Mouse (Mus musculus): Measurements from ENCODE around the gene Gm13289. TPM values are rescaled to one million over a fixed set of nuclear protein-coding genes. Genes with fewer than 3 reads are reported as not detected.
"Not testable (repeated sequence)": the region's sequence is repeated elsewhere in the genome, so short reads cannot be mapped to it uniquely, and the experiment has no call there.

Gm13289 gene
- polyA plus RNA-seq (2014; fragmentation: Nextera tagmentation; extraction: Ambion mirVana): not detected in 2 replicates

DNA sequence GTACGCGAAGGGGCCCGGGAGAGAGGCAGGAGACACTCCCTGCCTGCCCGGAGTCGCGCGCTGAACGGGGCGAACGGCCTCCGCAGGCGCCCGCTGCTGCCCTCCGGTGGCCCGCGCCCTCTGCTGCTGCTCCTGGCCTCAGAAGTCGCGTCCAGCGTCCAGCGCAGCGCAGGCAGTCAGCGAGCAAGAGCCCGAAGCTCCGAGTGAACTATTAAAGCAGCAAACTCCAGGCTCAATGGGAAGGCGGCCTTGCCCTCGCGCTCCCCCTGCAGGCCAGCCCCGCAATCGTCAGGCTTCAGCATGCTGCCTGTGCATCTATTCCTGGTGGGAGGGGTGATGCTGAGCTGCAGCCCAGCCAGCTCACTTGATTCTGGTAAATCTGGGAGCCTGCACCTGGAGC, at the start of gene Gm13289:
TSS of gene Gm13289 (plus strand) at position 301 of the 400 bp plus-strand sequence.
- H3K4me3 ChIP-seq (ENCODE audit: low read depth, low read length); H3K27ac ChIP-seq (replicated peaks; ENCODE audit: low read depth, low read length); H3K4me1 ChIP-seq (ENCODE audit: control insufficient read depth, insufficient read depth, low read length); H3K36me3 ChIP-seq (ENCODE audit: control insufficient read depth, insufficient read depth, low read length); H3K9ac ChIP-seq (ENCODE audit: low read depth, low read length); H3K9me3 ChIP-seq (ENCODE audit: control insufficient read depth, low read length); DNase-seq (ENCODE audit: low spot score); H3K4me2 ChIP-seq (ENCODE audit: low read depth, low read length); H3K27me3 ChIP-seq (replicated peaks; ENCODE audit: control insufficient read depth, insufficient read depth, low read length); ATAC-seq (ENCODE audit: low read depth): not testable (repeated sequence)
- WGBS: no CpG with 5 or more reads among the region's 29 CpGs

DNA sequence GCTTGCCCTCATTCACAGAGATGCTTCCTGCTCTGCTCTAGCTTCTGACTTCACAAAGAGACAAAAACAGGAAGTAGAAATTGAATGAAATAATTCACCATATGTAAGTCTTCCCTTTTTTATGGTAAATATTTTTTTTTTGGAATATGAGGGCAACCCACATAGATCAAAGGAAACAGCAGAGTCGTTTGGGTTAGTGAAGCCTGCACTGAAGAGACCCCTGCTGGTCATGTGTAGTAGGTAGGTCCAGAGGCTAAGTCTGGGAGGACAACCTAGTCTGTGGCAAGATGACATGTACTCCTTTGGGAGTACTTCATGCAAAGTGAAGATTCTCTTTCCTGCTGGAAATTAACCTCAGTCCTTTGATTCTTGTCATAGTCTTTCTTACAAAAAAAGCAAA, 49.4 kb upstream of the Gm13289 start:
- H3K4me1 ChIP-seq (ENCODE audit: control insufficient read depth, insufficient read depth, low read length): no peaks in the 10 kb centered on the region
- ATAC-seq (ENCODE audit: low read depth) (no peak), DNase-seq (ENCODE audit: low spot score) (no peak)
- H3K36me3 ChIP-seq (ENCODE audit: control insufficient read depth, insufficient read depth, low read length): no peaks in the 10 kb centered on the region
- H3K9me3 ChIP-seq (ENCODE audit: control insufficient read depth, low read length): no peaks in the 10 kb centered on the region
- H3K27ac ChIP-seq (replicated peaks; ENCODE audit: low read depth, low read length): no peak overlapping the region
- no peak overlapping the region for H3K4me3 ChIP-seq (ENCODE audit: low read depth, low read length)
- no peak overlapping the region for H3K9ac ChIP-seq (ENCODE audit: low read depth, low read length)
- no peaks in the 10 kb centered on the region for H3K27me3 ChIP-seq (replicated peaks; ENCODE audit: control insufficient read depth, insufficient read depth, low read length)
- 0% methylated on average over 1 of the region's 1 CpGs for WGBS
- H3K4me2 ChIP-seq (ENCODE audit: low read depth, low read length): no peak overlapping the region

DNA sequence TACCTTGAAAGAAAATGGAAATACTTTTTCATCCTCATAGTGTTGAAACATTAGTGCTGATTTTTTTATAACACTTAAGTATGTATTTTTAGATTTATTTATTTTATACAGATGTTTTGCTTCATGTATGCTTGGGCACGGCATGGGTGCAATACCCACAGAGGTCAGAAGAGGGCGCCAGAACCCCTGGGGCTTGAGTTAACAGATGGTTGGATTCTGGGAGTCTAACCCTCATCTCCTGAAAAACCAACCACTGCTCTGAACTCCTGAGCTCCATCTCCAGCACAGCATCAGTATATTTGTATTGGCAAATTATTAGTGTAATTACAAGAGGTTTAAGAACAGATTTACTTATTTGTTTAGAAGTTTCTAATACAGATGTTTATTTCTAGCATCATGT, 38.2 kb upstream of the Gm13289 start:
- Histone ChIP-seq H3K27ac (replicated peaks; ENCODE audit: low read depth, low read length) (no peak overlapping the region), H3K4me1 (ENCODE audit: control insufficient read depth, insufficient read depth, low read length) (no peaks in the 10 kb centered on the region), H3K4me2 (ENCODE audit: low read depth, low read length) (no peak overlapping the region), H3K4me3 (ENCODE audit: low read depth, low read length) (no peak overlapping the region), H3K9me3 (ENCODE audit: control insufficient read depth, low read length) (no peaks in the 10 kb centered on the region), H3K36me3 (ENCODE audit: control insufficient read depth, insufficient read depth, low read length) (no peaks in the 10 kb centered on the region), H3K27me3 (replicated peaks; ENCODE audit: control insufficient read depth, insufficient read depth, low read length) (no peaks in the 10 kb centered on the region), H3K9ac (ENCODE audit: low read depth, low read length) (no peak overlapping the region)
- DNase-seq (ENCODE audit: low spot score): no peak
- WGBS: 0% methylated on average over 2 of the region's 2 CpGs
- no peak for ATAC-seq (ENCODE audit: low read depth)

DNA sequence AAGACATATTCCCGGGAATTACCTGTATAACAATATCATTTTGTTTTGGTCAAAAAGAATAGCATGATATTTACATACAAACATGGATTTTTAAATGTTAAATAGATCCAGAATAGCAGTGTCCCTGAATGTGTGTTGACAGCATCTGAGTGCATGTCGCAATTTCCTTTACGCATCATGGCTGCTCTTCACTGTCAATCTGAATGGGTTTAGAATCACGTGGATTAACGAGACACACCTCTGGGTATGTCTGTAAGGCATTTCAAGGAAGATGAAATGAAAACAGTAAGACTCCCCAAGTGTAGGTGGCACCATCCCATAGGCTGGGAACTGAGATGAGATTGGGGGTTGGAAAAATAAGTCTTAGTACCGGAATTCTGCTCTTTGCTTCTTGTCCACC, 37.7 kb upstream of the Gm13289 start:
- DNase-seq (ENCODE audit: low spot score) (no peak), ATAC-seq (ENCODE audit: low read depth) (no peak)
- Histone ChIP-seq H3K4me3 (ENCODE audit: low read depth, low read length) (no peak overlapping the region), H3K9ac (ENCODE audit: low read depth, low read length) (no peak overlapping the region), H3K36me3 (ENCODE audit: control insufficient read depth, insufficient read depth, low read length) (no peaks in the 10 kb centered on the region), H3K4me2 (ENCODE audit: low read depth, low read length) (no peak overlapping the region), H3K27ac (replicated peaks; ENCODE audit: low read depth, low read length) (no peak overlapping the region), H3K4me1 (ENCODE audit: control insufficient read depth, insufficient read depth, low read length) (no peaks in the 10 kb centered on the region), H3K9me3 (ENCODE audit: control insufficient read depth, low read length) (no peaks in the 10 kb centered on the region), H3K27me3 (replicated peaks; ENCODE audit: control insufficient read depth, insufficient read depth, low read length) (no peaks in the 10 kb centered on the region)
- WGBS: 87% methylated on average over 6 of the region's 6 CpGs

DNA sequence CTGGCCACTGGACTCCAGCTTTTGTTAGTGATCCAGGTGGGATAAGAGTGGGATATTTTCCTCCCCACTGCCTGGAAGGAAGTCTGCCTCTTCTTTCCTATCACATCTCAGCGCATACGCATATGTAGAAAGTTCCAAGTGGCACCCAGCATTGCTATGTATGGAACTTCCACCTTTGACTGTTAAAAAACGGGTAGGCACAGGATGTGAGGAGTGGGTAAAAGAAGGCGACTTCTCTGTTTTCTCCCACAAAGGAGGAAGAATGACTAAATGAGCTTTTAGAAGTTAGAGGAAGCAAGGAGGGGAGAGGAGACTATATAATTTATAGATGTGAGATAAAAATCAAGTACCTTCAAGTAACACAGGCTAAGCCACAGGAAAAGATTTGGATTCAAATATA, 35.3 kb upstream of the Gm13289 start:
- H3K4me1 ChIP-seq (ENCODE audit: control insufficient read depth, insufficient read depth, low read length): no peaks in the 10 kb centered on the region

DNA sequence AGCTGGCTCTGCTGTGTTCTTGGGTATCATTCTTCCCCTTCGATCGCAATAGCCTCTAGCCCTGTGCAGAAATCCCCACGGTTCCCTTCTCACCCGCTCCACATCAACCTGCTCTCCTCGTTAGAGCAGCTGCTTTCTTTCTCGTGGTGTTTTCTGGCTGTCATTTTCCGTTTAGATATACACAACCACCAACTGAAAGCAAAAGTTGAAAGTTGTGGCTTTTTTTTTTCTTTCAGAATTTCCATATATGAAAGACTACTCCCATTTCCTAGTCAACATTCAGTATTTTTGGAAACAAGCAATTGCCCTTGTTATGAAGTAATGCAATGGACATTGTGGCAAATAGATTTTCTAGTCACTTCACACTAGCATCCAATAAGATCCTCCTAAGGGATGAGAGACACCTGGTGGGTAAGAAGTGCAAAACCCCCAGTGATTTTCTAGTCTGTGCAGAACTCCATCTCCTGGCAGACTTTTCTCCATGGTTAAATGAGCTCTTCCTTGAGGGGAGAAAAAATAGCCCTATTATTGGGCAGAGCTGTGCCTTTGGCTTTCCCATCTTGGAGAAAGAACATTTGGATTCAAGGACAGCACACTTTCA, 33.9 kb upstream of the Gm13289 start:
- WGBS: 60% methylated on average over 7 of the region's 7 CpGs
- no peak for ATAC-seq (ENCODE audit: low read depth)

More for the DNA sequence above, 35.3 kb upstream of the Gm13289 start:
- Histone ChIP-seq H3K9ac (ENCODE audit: low read depth, low read length) (no peak overlapping the region), H3K9me3 (ENCODE audit: control insufficient read depth, low read length) (no peaks in the 10 kb centered on the region), H3K36me3 (ENCODE audit: control insufficient read depth, insufficient read depth, low read length) (no peaks in the 10 kb centered on the region), H3K4me3 (ENCODE audit: low read depth, low read length) (no peak overlapping the region), H3K27me3 (replicated peaks; ENCODE audit: control insufficient read depth, insufficient read depth, low read length) (no peaks in the 10 kb centered on the region), H3K27ac (replicated peaks; ENCODE audit: low read depth, low read length) (no peak overlapping the region), H3K4me2 (ENCODE audit: low read depth, low read length) (no peak overlapping the region)
- no peak for ATAC-seq (ENCODE audit: low read depth)
- WGBS: 86% methylated on average over 4 of the region's 4 CpGs
- DNase-seq (ENCODE audit: low spot score): no peak

DNA sequence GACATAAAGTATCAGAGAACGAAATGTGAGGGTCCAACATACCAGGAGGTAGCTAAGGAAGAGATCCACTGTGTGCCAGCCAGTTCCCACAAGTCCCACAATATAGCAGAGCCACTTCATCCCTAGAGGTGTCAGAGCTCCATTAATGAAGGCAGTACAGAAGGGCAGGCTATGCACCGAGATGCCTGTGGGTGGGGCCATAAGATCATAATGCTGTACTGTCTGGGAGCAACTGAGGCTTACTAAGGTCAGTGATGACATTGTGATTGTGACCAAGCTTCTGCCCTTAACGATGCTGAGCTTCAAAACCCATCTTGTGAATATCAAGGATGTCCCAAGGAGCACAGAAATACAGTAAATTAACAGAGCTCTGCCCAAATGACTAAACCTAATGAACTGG, 32.5 kb upstream of the Gm13289 start:
- Histone ChIP-seq H3K9ac (ENCODE audit: low read depth, low read length) (no peak overlapping the region), H3K27me3 (replicated peaks; ENCODE audit: control insufficient read depth, insufficient read depth, low read length) (no peaks in the 10 kb centered on the region), H3K27ac (replicated peaks; ENCODE audit: low read depth, low read length) (no peak overlapping the region), H3K36me3 (ENCODE audit: control insufficient read depth, insufficient read depth, low read length) (no peaks in the 10 kb centered on the region), H3K4me3 (ENCODE audit: low read depth, low read length) (no peak overlapping the region), H3K4me1 (ENCODE audit: control insufficient read depth, insufficient read depth, low read length) (no peaks in the 10 kb centered on the region), H3K4me2 (ENCODE audit: low read depth, low read length) (no peak overlapping the region), H3K9me3 (ENCODE audit: control insufficient read depth, low read length) (no peaks in the 10 kb centered on the region)
- 73% methylated on average over 3 of the region's 3 CpGs for WGBS
- DNase-seq (ENCODE audit: low spot score) (no peak), ATAC-seq (ENCODE audit: low read depth) (no peak)

More for the DNA sequence above, 33.9 kb upstream of the Gm13289 start:
- Histone ChIP-seq H3K4me1 (ENCODE audit: control insufficient read depth, insufficient read depth, low read length) (no peaks in the 10 kb centered on the region), H3K4me3 (ENCODE audit: low read depth, low read length) (no peak overlapping the region), H3K9me3 (ENCODE audit: control insufficient read depth, low read length) (no peaks in the 10 kb centered on the region), H3K27me3 (replicated peaks; ENCODE audit: control insufficient read depth, insufficient read depth, low read length) (no peaks in the 10 kb centered on the region), H3K27ac (replicated peaks; ENCODE audit: low read depth, low read length) (no peak overlapping the region), H3K9ac (ENCODE audit: low read depth, low read length) (no peak overlapping the region), H3K36me3 (ENCODE audit: control insufficient read depth, insufficient read depth, low read length) (no peaks in the 10 kb centered on the region), H3K4me2 (ENCODE audit: low read depth, low read length) (no peak overlapping the region)
- no peak for DNase-seq (ENCODE audit: low spot score)

DNA sequence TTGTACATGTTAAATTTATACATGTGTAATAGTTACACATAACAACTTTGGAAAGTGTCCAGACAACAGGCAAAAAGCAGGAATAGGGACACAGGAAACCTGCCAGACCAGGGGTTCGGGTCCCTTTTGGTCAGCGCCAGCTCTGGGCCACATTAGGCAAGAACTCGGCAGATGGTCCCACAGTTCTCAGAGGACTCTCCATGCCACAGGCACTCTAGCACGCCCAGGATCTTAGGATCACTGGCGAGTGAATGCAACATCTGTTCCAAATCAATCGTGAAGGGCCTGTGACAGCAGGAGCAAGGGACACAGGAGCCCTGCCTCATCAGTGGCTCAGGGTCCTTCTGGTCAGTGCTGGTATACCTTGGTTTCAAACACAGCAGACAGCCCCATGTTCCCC, 26.8 kb upstream of the Gm13289 start:
- ATAC-seq (ENCODE audit: low read depth): no peak

DNA sequence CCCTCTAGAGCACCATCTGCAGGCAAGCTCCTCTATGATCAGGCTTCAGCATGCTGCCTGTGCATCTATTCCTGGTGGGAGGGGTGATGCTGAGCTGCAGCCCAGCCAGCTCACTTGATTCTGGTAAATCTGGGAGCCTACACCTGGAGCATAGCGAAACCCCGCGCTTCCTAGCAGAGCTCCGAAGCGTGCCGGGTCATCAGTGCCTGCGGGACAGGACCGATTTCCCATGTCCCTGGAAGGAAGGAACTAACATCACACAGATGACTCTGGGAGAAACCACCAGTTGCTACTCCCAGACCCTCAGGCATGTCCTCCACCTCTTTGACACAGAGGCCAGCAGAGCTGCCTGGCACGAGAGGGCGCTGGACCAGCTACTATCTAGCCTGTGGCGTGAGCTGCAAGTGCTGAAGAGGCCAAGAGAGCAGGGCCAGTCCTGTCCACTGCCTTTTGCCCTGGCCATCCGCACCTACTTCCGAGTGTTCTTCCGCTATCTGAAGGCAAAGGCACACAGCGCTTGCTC, 21.8 kb upstream of the Gm13289 start, which contains the start of gene Gm13271:
TSS of gene Gm13271 (plus strand) at position 51 of the 523 bp plus-strand sequence.
- H3K9ac ChIP-seq (ENCODE audit: low read depth, low read length); H3K27me3 ChIP-seq (replicated peaks; ENCODE audit: control insufficient read depth, insufficient read depth, low read length); H3K36me3 ChIP-seq (ENCODE audit: control insufficient read depth, insufficient read depth, low read length); H3K9me3 ChIP-seq (ENCODE audit: control insufficient read depth, low read length); H3K4me1 ChIP-seq (ENCODE audit: control insufficient read depth, insufficient read depth, low read length); H3K4me3 ChIP-seq (ENCODE audit: low read depth, low read length); H3K4me2 ChIP-seq (ENCODE audit: low read depth, low read length); H3K27ac ChIP-seq (replicated peaks; ENCODE audit: low read depth, low read length); ATAC-seq (ENCODE audit: low read depth); DNase-seq (ENCODE audit: low spot score): not testable (repeated sequence)
- WGBS: 75% methylated on average over 12 of the region's 15 CpGs

More for the DNA sequence above, 26.8 kb upstream of the Gm13289 start:
- 26% methylated on average over 6 of the region's 6 CpGs for WGBS
- Histone ChIP-seq H3K27ac (replicated peaks; ENCODE audit: low read depth, low read length) (no peak overlapping the region), H3K27me3 (replicated peaks; ENCODE audit: control insufficient read depth, insufficient read depth, low read length) (no peaks in the 10 kb centered on the region), H3K4me3 (ENCODE audit: low read depth, low read length) (no peak overlapping the region), H3K4me2 (ENCODE audit: low read depth, low read length) (no peak overlapping the region), H3K9me3 (ENCODE audit: control insufficient read depth, low read length) (no peaks in the 10 kb centered on the region), H3K4me1 (ENCODE audit: control insufficient read depth, insufficient read depth, low read length) (no peaks in the 10 kb centered on the region), H3K36me3 (ENCODE audit: control insufficient read depth, insufficient read depth, low read length) (no peaks in the 10 kb centered on the region), H3K9ac (ENCODE audit: low read depth, low read length) (no peak overlapping the region)
- no peak for DNase-seq (ENCODE audit: low spot score)
